Mouse (Mus musculus) left cerebral cortex, adult 11 months (tissue): Measurements from ENCODE around the gene Gemin5.
"Not testable (repeated sequence)": the region's sequence is repeated elsewhere in the genome, so short reads cannot be mapped to it uniquely, and the experiment has no call there.

Experiments used
- DNase-seq: peaks from one replicate; pipeline ENCODE4 v3.0.0; 2022; ENCODE audit warnings: low spot score

The Gemin5 gene

GRCm38 (mm10) chr11:58168167-58168915, at the start of gene Gemin5:
Gene Gemin5, minus strand, starts transcription at chr11:58168539.
- DNase-seq, result peak; percentile 72

GRCm38 (mm10) chr11:58216823-58217222, 48.5 kb upstream of the Gemin5 start:
- DNase-seq, result no peak

- no peak for DNase-seq
Observed at GRCm38 (mm10) chr11:58215814-58216213, 47.5 kb upstream of the Gemin5 start.

GRCm38 (mm10) chr11:58215049-58215430, 46.7 kb upstream of the Gemin5 start:
- not testable (repeated sequence) for DNase-seq

- DNase-seq, result peak; percentile 35
Observed at GRCm38 (mm10) chr11:58214391-58215048, 46.2 kb upstream of the Gemin5 start.

GRCm38 (mm10) chr11:58213673-58214342, 45.5 kb upstream of the Gemin5 start:
- DNase-seq, result no peak

- no peak for DNase-seq
Observed at GRCm38 (mm10) chr11:58211682-58212067, 43.3 kb upstream of the Gemin5 start.

- DNase-seq, result no peak
Observed at GRCm38 (mm10) chr11:58211062-58211681, 42.8 kb upstream of the Gemin5 start.

- no peak for DNase-seq
Observed at GRCm38 (mm10) chr11:58210321-58210886, 42.1 kb upstream of the Gemin5 start.

GRCm38 (mm10) chr11:58201052-58201451, 32.7 kb upstream of the Gemin5 start:
- no peak for DNase-seq

GRCm38 (mm10) chr11:58200226-58200625, 31.9 kb upstream of the Gemin5 start:
- DNase-seq, result no peak

GRCm38 (mm10) chr11:58199229-58200037, 31.1 kb upstream of the Gemin5 start, which contains the start of the genes Igtp and Irgm2:
Gene Igtp, plus strand, starts transcription at chr11:58199556.
Gene Irgm2, plus strand, starts transcription at chr11:58199618.
- not testable (repeated sequence) for DNase-seq

- DNase-seq, result no peak
Observed at GRCm38 (mm10) chr11:58198663-58199062, 30.3 kb upstream of the Gemin5 start.

GRCm38 (mm10) chr11:58193860-58194520, 25.7 kb upstream of the Gemin5 start:
- no peak for DNase-seq

- no peak for DNase-seq
Observed at GRCm38 (mm10) chr11:58193326-58193725, 25.0 kb upstream of the Gemin5 start.

GRCm38 (mm10) chr11:58189675-58190074, 21.3 kb upstream of the Gemin5 start:
- DNase-seq, result no peak

GRCm38 (mm10) chr11:58183579-58183978, 15.2 kb upstream of the Gemin5 start:
- no peak for DNase-seq

- no peak for DNase-seq
Observed at GRCm38 (mm10) chr11:58180756-58181155, 12.4 kb upstream of the Gemin5 start.

- DNase-seq, result not testable (repeated sequence)
Observed at GRCm38 (mm10) chr11:58179986-58180385, 11.6 kb upstream of the Gemin5 start.

GRCm38 (mm10) chr11:58179563-58179962, 11.2 kb upstream of the Gemin5 start:
- DNase-seq, result peak; percentile 88
